Mouse (Mus musculus) thymus, postnatal 25 days (tissue): ENCODE measurements around the gene Olfr1234.

Experiments used
- DNase-seq: peaks from one replicate; pipeline ENCODE4 v3.0.0; 2022

The Olfr1234 gene

DNA sequence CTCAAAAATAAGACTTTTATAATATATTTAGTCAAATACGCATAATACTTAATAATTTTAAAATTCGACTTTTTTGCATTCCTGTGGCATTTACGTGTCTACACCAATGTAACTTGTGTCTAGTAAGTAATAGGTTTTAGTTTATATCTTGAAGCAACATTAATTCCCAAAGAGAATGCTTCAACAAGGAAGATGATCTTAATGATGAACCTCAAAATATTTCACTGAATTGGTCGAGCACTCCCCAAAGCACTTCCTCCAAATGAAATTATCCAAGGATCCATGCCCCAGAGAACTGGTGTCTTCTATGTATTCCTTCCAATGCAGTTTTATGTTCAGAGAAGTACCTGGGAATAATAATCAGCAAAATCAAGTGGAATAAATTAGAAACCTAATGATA, at the start of gene Olfr1234:
Gene Olfr1234, minus strand, starts transcription at position 101 of the 400 bp plus-strand sequence.
- DNase-seq: no peak

DNA sequence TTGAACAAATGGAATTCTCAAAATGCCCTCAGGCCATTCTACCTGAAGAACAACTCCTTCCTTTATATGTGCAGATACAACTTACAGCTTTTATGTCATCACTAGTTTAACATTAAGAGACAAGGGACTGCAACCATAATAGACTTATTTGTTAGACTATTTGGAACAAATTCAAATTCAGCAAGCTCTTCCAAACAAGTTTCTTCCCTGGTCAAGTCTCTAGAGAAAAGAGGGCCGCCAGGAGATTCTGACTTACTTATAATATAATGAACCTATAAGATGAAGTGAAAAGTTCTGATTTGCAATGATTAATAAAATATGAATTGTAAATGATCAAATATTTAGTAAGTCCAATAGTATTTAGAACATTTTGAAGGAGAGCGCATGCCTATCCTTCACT, 44.9 kb upstream of the Olfr1234 start, which contains the start of gene Olfr1238:
Gene Olfr1238, minus strand, starts transcription at position 101 of the 400 bp plus-strand sequence.
- DNase-seq: no peak

DNA sequence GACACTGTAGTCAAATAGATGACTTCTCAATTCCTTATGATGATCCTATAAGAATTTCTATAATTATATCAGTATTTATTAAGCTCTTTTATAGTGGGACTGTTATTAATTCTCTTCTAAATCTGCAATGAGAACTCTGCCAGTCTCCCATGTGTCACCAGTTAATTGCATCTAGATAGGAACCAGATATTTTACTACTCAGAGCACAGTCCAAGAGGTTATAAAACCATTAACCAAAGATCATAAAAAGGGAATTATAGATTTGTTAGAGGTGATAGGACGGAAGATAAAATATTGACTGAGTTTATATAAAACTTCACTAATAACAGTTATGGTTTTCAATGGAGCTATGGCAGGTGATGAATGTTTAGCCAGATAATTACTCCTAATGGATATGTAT, 36.2 kb upstream of the Olfr1234 start:
- DNase-seq: no peak

DNA sequence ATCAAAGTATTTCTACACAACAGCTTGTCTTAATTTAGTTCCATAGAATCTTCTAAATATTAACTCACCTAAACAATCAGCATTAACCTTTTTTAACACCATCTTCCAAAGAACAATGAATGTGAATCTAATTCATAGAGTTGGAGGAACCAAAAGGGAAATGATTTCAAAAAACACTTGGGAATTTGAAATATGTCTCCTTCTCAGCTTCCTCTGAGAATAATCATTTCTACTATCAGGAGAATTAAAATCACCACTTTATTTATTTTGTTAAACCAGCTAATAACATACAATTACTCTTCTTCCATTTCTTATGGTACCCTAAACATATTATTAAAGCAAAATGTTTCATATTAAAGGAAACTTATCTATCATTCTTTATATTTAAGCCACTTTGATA, 22.4 kb downstream of the Olfr1234 start, which contains the start of gene Olfr1233:
Gene Olfr1233, minus strand, starts transcription at position 101 of the 400 bp plus-strand sequence.
- DNase-seq: no peak

DNA sequence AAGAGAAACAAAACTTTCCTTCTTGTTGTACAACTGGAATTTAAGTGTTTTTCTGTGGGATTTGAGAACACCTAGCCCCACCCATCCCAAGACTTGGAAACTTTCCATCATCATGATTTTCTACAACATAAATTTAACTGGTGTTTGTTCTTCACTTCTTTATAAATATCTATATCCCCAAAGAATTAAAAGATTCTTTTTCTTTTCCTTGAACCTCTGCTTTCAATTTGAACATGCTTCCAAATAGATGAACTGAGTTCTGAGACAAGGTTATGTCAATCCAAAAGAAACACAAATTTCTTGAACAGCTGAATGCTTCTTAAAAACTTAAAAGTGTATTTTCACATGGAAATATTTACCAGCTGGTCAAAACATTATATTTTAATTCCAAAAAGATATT, 35.1 kb downstream of the Olfr1234 start, which contains the start of gene Olfr1232:
Gene Olfr1232, minus strand, starts transcription at position 101 of the 400 bp plus-strand sequence.
- no peak for DNase-seq
